Mouse (Mus musculus): ENCODE measurements at regions not wholly inside any gene's neighbourhood (a gene's known extent, or its start where the extent isn't known, plus 50 kb on each side); places are given as distances from the start of the nearest gene placed in this dataset.

- Histone ChIP-seq H3K4me1 (ENCODE audit: insufficient read depth, low read depth, low read length) (no peaks in the 10 kb centered on the region), H3K27me3 (ENCODE audit: insufficient read depth, low read length) (no peaks in the 10 kb centered on the region), H3K36me3 (replicated peaks) (no peaks in the 10 kb centered on the region), H3K4me3 (ENCODE audit: low read depth, low read length) (no peak overlapping the region), H3K9me3 (replicated peaks) (no peaks in the 10 kb centered on the region)
- no peak for DNase-seq (ENCODE audit: low spot score)
- TF ChIP-seq CTCF (IDR thresholded peaks at IDR 0.05; ENCODE audit: low read depth, low read length) (no peak), POLR2AphosphoS5 (IDR thresholded peaks at IDR 0.05; ENCODE audit: insufficient replicate concordance, low read depth, low read length) (no peak), TAL1 (conservative IDR thresholded peaks at IDR 0.05; ENCODE audit: low read depth, low read length) (no peak)
- no peak for ATAC-seq (ENCODE audit: extremely low read depth, insufficient number of reproducible peaks, low FRiP score, poor library complexity, severe bottlenecking)
Observed at GRCm38 (mm10) chr9:41523969-41524368, 362.5 kb upstream of the Ubash3b start.

DNA sequence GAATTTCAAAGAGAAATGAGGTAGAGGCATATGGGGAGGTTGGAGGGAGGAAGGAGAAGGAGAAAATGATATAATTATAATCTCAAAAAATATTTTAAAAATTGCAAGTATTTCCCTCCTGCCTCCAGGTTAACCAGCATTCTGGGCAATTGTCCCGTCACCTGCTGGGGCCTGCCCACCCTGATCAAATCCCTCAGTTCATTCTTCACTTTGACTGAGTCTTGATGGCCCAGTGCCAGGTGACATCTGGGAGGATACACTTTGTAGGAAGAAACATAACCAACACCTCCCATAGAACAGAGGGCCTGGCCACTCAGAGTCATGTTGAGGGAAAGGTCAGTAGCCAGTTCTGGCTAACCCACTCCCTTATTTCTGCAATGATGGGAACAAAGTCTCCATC is 360.8 kb upstream of the Ubash3b start:
- Histone ChIP-seq H3K4me3 (ENCODE audit: low read depth, low read length) (no peak overlapping the region), H3K27me3 (ENCODE audit: insufficient read depth, low read length) (no peaks in the 10 kb centered on the region), H3K4me1 (ENCODE audit: insufficient read depth, low read depth, low read length) (no peaks in the 10 kb centered on the region), H3K9me3 (replicated peaks) (no peaks in the 10 kb centered on the region), H3K36me3 (replicated peaks) (no peaks in the 10 kb centered on the region)
- no peak for DNase-seq (ENCODE audit: low spot score)
- TF ChIP-seq GATA1 (IDR thresholded peaks at IDR 0.05; ENCODE audit: borderline replicate concordance, low read length), result no peak
- no peak for TF ChIP-seq CTCF (IDR thresholded peaks at IDR 0.05; ENCODE audit: low read depth, low read length)
- no peak for TF ChIP-seq TAL1 (conservative IDR thresholded peaks at IDR 0.05; ENCODE audit: low read depth, low read length)
- ATAC-seq (ENCODE audit: extremely low read depth, insufficient number of reproducible peaks, low FRiP score, poor library complexity, severe bottlenecking), result no peak

DNA sequence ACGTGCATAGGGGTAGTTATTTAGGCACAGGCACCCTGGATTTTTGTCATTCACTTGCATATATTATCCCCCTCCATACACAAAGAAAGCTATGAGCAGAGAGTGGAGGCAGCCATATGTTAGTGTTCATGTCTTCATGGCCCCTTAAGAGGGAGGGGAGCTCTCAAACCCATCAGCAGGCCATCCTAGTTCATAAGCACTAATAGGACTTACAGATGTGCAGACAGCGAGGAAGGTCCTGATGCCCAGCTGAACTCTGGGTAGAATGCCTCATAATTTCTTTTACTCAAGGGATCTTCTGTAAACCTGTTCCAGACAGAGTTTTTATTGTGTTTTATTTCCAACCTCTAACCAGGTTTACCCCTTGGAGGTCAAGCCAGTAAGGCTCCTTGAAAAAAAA is 356.3 kb upstream of the Ubash3b start:
- H3K27me3 ChIP-seq (ENCODE audit: insufficient read depth, low read length), result no peaks in the 10 kb centered on the region
- no peaks in the 10 kb centered on the region for H3K36me3 ChIP-seq (replicated peaks)
- no peaks in the 10 kb centered on the region for H3K4me1 ChIP-seq (ENCODE audit: insufficient read depth, low read depth, low read length)
- no peak overlapping the region for H3K4me3 ChIP-seq (ENCODE audit: low read depth, low read length)
- TF ChIP-seq GATA1 (IDR thresholded peaks at IDR 0.05; ENCODE audit: borderline replicate concordance, low read length) (no peak), TAL1 (conservative IDR thresholded peaks at IDR 0.05; ENCODE audit: low read depth, low read length) (no peak), CTCF (IDR thresholded peaks at IDR 0.05; ENCODE audit: low read depth, low read length) (no peak), GATA2 (IDR thresholded peaks at IDR 0.05; ENCODE audit: borderline replicate concordance, low read depth, low read length) (no peak), POLR2AphosphoS5 (IDR thresholded peaks at IDR 0.05; ENCODE audit: insufficient replicate concordance, low read depth, low read length) (no peak)
- ATAC-seq (ENCODE audit: extremely low read depth, insufficient number of reproducible peaks, low FRiP score, poor library complexity, severe bottlenecking) (no peak), DNase-seq (ENCODE audit: low spot score) (no peak)
- no peaks in the 10 kb centered on the region for H3K9me3 ChIP-seq (replicated peaks)

- ATAC-seq (ENCODE audit: extremely low read depth, insufficient number of reproducible peaks, low FRiP score, poor library complexity, severe bottlenecking), result no peak
- H3K4me3 ChIP-seq (ENCODE audit: low read depth, low read length), result no peak overlapping the region
- no peak for TF ChIP-seq TAL1 (conservative IDR thresholded peaks at IDR 0.05; ENCODE audit: low read depth, low read length)
- no peak for TF ChIP-seq GATA2 (IDR thresholded peaks at IDR 0.05; ENCODE audit: borderline replicate concordance, low read depth, low read length)
- TF ChIP-seq CTCF (IDR thresholded peaks at IDR 0.05; ENCODE audit: low read depth, low read length), result no peak
- TF ChIP-seq POLR2AphosphoS5 (IDR thresholded peaks at IDR 0.05; ENCODE audit: insufficient replicate concordance, low read depth, low read length), result no peak
- no peak for TF ChIP-seq GATA1 (IDR thresholded peaks at IDR 0.05; ENCODE audit: borderline replicate concordance, low read length)
- H3K27me3 ChIP-seq (ENCODE audit: insufficient read depth, low read length), result no peaks in the 10 kb centered on the region
- DNase-seq (ENCODE audit: low spot score), result no peak
- H3K36me3 ChIP-seq (replicated peaks), result no peaks in the 10 kb centered on the region
- H3K4me1 ChIP-seq (ENCODE audit: insufficient read depth, low read depth, low read length), result no peaks in the 10 kb centered on the region
- no peaks in the 10 kb centered on the region for H3K9me3 ChIP-seq (replicated peaks)
Observed at GRCm38 (mm10) chr9:41517053-41517696, 355.7 kb upstream of the Ubash3b start.

DNA sequence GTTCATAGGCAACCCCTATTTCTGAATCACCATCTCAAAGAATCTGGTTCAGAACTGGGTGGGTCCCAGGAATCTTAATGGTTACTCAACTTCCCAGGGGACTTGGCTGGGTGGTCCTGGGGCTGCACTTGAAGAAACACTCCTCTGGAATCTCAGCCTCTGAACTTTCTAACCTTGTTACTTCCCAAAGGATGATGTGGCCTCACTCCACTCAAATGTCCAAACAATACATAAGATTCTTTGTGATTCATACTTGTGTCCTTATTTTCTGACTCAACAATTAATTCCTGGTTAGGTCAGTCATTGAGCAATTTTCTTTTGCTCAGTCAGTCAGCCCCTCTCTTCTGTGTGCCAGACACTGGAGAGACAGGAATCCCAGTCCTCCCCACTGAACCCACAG is 353.7 kb upstream of the Ubash3b start:
- Histone ChIP-seq H3K4me1 (ENCODE audit: insufficient read depth, low read depth, low read length) (no peaks in the 10 kb centered on the region), H3K27me3 (ENCODE audit: insufficient read depth, low read length) (no peaks in the 10 kb centered on the region), H3K4me3 (ENCODE audit: low read depth, low read length) (no peak overlapping the region), H3K36me3 (replicated peaks) (no peaks in the 10 kb centered on the region), H3K9me3 (replicated peaks) (no peaks in the 10 kb centered on the region)
- ATAC-seq (ENCODE audit: extremely low read depth, insufficient number of reproducible peaks, low FRiP score, poor library complexity, severe bottlenecking), result no peak
- no peak for DNase-seq (ENCODE audit: low spot score)
- no peak for TF ChIP-seq POLR2AphosphoS5 (IDR thresholded peaks at IDR 0.05; ENCODE audit: insufficient replicate concordance, low read depth, low read length)
- no peak for TF ChIP-seq CTCF (IDR thresholded peaks at IDR 0.05; ENCODE audit: low read depth, low read length)
- no peak for TF ChIP-seq TAL1 (conservative IDR thresholded peaks at IDR 0.05; ENCODE audit: low read depth, low read length)
- TF ChIP-seq GATA2 (IDR thresholded peaks at IDR 0.05; ENCODE audit: borderline replicate concordance, low read depth, low read length), result no peak
- no peak for TF ChIP-seq GATA1 (IDR thresholded peaks at IDR 0.05; ENCODE audit: borderline replicate concordance, low read length)

- ATAC-seq (ENCODE audit: extremely low read depth, insufficient number of reproducible peaks, low FRiP score, poor library complexity, severe bottlenecking) (no peak), DNase-seq (ENCODE audit: low spot score) (no peak)
- Histone ChIP-seq H3K9me3 (replicated peaks) (no peaks in the 10 kb centered on the region), H3K36me3 (replicated peaks) (no peaks in the 10 kb centered on the region), H3K4me1 (ENCODE audit: insufficient read depth, low read depth, low read length) (no peaks in the 10 kb centered on the region), H3K27me3 (ENCODE audit: insufficient read depth, low read length) (no peaks in the 10 kb centered on the region), H3K4me3 (ENCODE audit: low read depth, low read length) (no peak overlapping the region)
- no peak for TF ChIP-seq CTCF (IDR thresholded peaks at IDR 0.05; ENCODE audit: low read depth, low read length)
- TF ChIP-seq TAL1 (conservative IDR thresholded peaks at IDR 0.05; ENCODE audit: low read depth, low read length), result no peak
- TF ChIP-seq GATA2 (IDR thresholded peaks at IDR 0.05; ENCODE audit: borderline replicate concordance, low read depth, low read length), result no peak
- TF ChIP-seq GATA1 (IDR thresholded peaks at IDR 0.05; ENCODE audit: borderline replicate concordance, low read length), result no peak
- no peak for TF ChIP-seq POLR2AphosphoS5 (IDR thresholded peaks at IDR 0.05; ENCODE audit: insufficient replicate concordance, low read depth, low read length)
Observed at GRCm38 (mm10) chr9:41513701-41514100, 352.2 kb upstream of the Ubash3b start.

All from G1E (cell line).